Mouse (Mus musculus) lung, embryonic 14.5 days (tissue): ENCODE measurements around the gene Atp1a4. TPM values are rescaled to one million over a fixed set of nuclear protein-coding genes. Genes with fewer than 3 reads are reported as not detected.

ENCODE experiments used
- ATAC-seq: fragments of 200-750 bp; cut with Nextera tagmentation; 2 replicates; pipeline ENCODE4 v1.8.0; 2017; ENCODE audit warnings: mild to moderate bottlenecking, moderate TSS enrichment, moderate library complexity; ENCODE audit not compliant: insufficient read depth
- DNase-seq: peaks from one replicate; pipeline ENCODE4 v3.0.0-alpha.2; 2015
- H3K27ac ChIP-seq: fragments of 300-500 bp; sonication (generic); 2 replicates; pipeline ENCODE4 v1.5.1; 2014; ENCODE audit warnings: low read depth, mild to moderate bottlenecking, moderate library complexity
- H3K27me3 ChIP-seq: fragments of 300-500 bp; sonication (generic); 2 replicates; pipeline ENCODE4 v1.6.1; 2014; ENCODE audit warnings: low read length, control low read depth; ENCODE audit not compliant: insufficient read depth
- H3K36me3 ChIP-seq: fragments of 300-500 bp; sonication (generic); 2 replicates; pipeline ENCODE4 v1.6.1; 2014; ENCODE audit warnings: control low read depth; ENCODE audit not compliant: insufficient read depth
- H3K4me1 ChIP-seq: fragments of 300-500 bp; sonication (generic); 2 replicates; pipeline ENCODE4 v1.6.1; 2014; ENCODE audit warnings: antibody characterized with exemption, control low read depth; ENCODE audit not compliant: insufficient read depth
- H3K4me2 ChIP-seq: fragments of 300-500 bp; sonication (generic); 2 replicates; pipeline ENCODE4 v1.6.1; 2014; ENCODE audit warnings: mild to moderate bottlenecking
- H3K4me3 ChIP-seq: fragments of 300-500 bp; sonication (generic); 2 replicates; pipeline ENCODE4 v1.5.1; 2014; ENCODE audit warnings: low read depth, low read length
- H3K9ac ChIP-seq: fragments of 300-500 bp; sonication (generic); 2 replicates; pipeline ENCODE4 v1.6.1; 2014
- H3K9me3 ChIP-seq: fragments of 300-500 bp; sonication (generic); 2 replicates; pipeline ENCODE4 v1.6.1; 2016; ENCODE audit warnings: low read depth, low read length, control low read depth
- CTCF ChIP-seq: IDR thresholded peaks from 2 replicates; pipeline ENCODE4 v1.5.1; 2016; ENCODE audit warnings: antibody characterized with exemption, low read depth
- WGBS: fragments of 180-500 bp; shearing (Covaris S2); extraction: QIAGEN DNeasy Blood & Tissue Kit; methylation state at CpG from one replicate; pipeline ENCODE4 v1.1.7; 2014; 5-methylcytosine and 5-hydroxymethylcytosine counted together
- polyA plus RNA-seq: library from polyadenylated mRNA; unstranded; fragments of >200 nt; fragmentation: Nextera tagmentation; extraction: Ambion mirVana; gene quantifications from 2 replicates; pipeline ENCODE4 v1.2.1, GENCODE M21; 2014

Gene Atp1a4
- polyA plus RNA-seq, 1 experiment from 2014 or later, result not detected

GRCm38 (mm10) chr1:172302311-172302710 lies 44.1 kb upstream of the Atp1a4 start:
- no peak overlapping the region for H3K9ac ChIP-seq
- no peak for TF ChIP-seq CTCF
- no peak overlapping the region for H3K4me3 ChIP-seq
- DNase-seq, result no peak
- H3K36me3 ChIP-seq, result no peaks in the 10 kb centered on the region
- H3K27me3 ChIP-seq, result no peaks in the 10 kb centered on the region
- H3K27ac ChIP-seq, result no peak overlapping the region
- WGBS, result 51% methylated on average over 3 of the region's 3 CpGs
- no peak overlapping the region for H3K4me2 ChIP-seq
- H3K9me3 ChIP-seq, result no peaks in the 10 kb centered on the region
- no peak for ATAC-seq
- H3K4me1 ChIP-seq, result no peaks in the 10 kb centered on the region; the same call in 1 of the 2 replicates

- Histone ChIP-seq H3K9ac (no peak overlapping the region), H3K27me3 (no peaks in the 10 kb centered on the region), H3K4me1 (peaks cover 6% of the 10 kb centered on the region), H3K27ac (no peak overlapping the region), H3K9me3 (no peaks in the 10 kb centered on the region), H3K36me3 (no peaks in the 10 kb centered on the region), H3K4me2 (no peak overlapping the region), H3K4me3 (no peak overlapping the region)
- 41% methylated on average over 12 of the region's 12 CpGs for WGBS
- ATAC-seq (no peak), DNase-seq (no peak)
- no peak for TF ChIP-seq CTCF
Observed at GRCm38 (mm10) chr1:172301180-172301579, 43.0 kb upstream of the Atp1a4 start.

- no peaks in the 10 kb centered on the region for H3K36me3 ChIP-seq
- H3K4me3 ChIP-seq, result no peak overlapping the region
- H3K9me3 ChIP-seq, result no peaks in the 10 kb centered on the region
- no peak for ATAC-seq
- H3K27me3 ChIP-seq, result no peaks in the 10 kb centered on the region
- WGBS, result 57% methylated on average over 5 of the region's 5 CpGs
- H3K4me1 ChIP-seq, result peaks cover 15% of the 10 kb centered on the region
- DNase-seq, result no peak
- H3K27ac ChIP-seq, result no peak overlapping the region
- TF ChIP-seq CTCF, result no peak
- H3K4me2 ChIP-seq, result no peak overlapping the region
- H3K9ac ChIP-seq, result no peak overlapping the region
Observed at GRCm38 (mm10) chr1:172300247-172300646, 42.0 kb upstream of the Atp1a4 start.

GRCm38 (mm10) chr1:172299528-172299927 lies 41.3 kb upstream of the Atp1a4 start:
- no peak overlapping the region for H3K4me2 ChIP-seq
- peaks cover 15% of the 10 kb centered on the region for H3K4me1 ChIP-seq
- no peaks in the 10 kb centered on the region for H3K27me3 ChIP-seq
- ATAC-seq (no peak), DNase-seq (no peak)
- no peak overlapping the region for H3K4me3 ChIP-seq
- H3K9me3 ChIP-seq, result no peaks in the 10 kb centered on the region
- no peak for TF ChIP-seq CTCF
- 54% methylated on average over 7 of the region's 7 CpGs for WGBS
- no peak overlapping the region for H3K27ac ChIP-seq
- H3K36me3 ChIP-seq, result no peaks in the 10 kb centered on the region
- no peak overlapping the region for H3K9ac ChIP-seq

GRCm38 (mm10) chr1:172297611-172298537 lies 39.7 kb upstream of the Atp1a4 start, which contains the start of gene Atp1a2:
Gene Atp1a2 (minus strand): TSS chr1:172298064.
- Histone ChIP-seq H3K27me3 (no peaks in the 10 kb centered on the region), H3K9me3 (no peaks in the 10 kb centered on the region), H3K36me3 (no peaks in the 10 kb centered on the region), H3K4me2 (peak within 1 kb of the TSS; percentile 52), H3K9ac (peak within 1 kb of the TSS; percentile 38), H3K27ac (peak within 1 kb of the TSS; percentile 61; the same call in 1 of the 2 replicates), H3K4me1 (peaks cover 15% of the 10 kb centered on the region), H3K4me3 (peak within 1 kb of the TSS; percentile 31)
- ATAC-seq, result peak; percentile 79
- 4% methylated on average over 16 of the region's 16 CpGs for WGBS
- peak; percentile 83 for DNase-seq
- TF ChIP-seq CTCF, result no peak

- H3K4me1 ChIP-seq, result peaks cover 15% of the 10 kb centered on the region
- H3K36me3 ChIP-seq, result no peaks in the 10 kb centered on the region
- no peaks in the 10 kb centered on the region for H3K27me3 ChIP-seq
- peak overlapping the region; percentile 38; the same call in 1 of the 2 replicates for H3K9ac ChIP-seq
- ATAC-seq (peak; percentile 15; the same call in 1 of the 2 replicates), DNase-seq (peak; percentile 35)
- no peak for TF ChIP-seq CTCF
- no peaks in the 10 kb centered on the region for H3K9me3 ChIP-seq
- peak overlapping the region; percentile 61; the same call in 1 of the 2 replicates for H3K27ac ChIP-seq
- H3K4me2 ChIP-seq, result peak overlapping the region; percentile 52
- peak overlapping the region; percentile 31 for H3K4me3 ChIP-seq
- 72% methylated on average over 6 of the region's 6 CpGs for WGBS
Observed at GRCm38 (mm10) chr1:172296816-172297510, 38.7 kb upstream of the Atp1a4 start.
